Mouse (Mus musculus) cerebellum, adult 18-20 months (tissue): ENCODE data around the gene Ap3b1.

Experiments used
- DNase-seq, 2 experiments: peaks; one replicate each; pipeline ENCODE4 v3.0.0; 2021

Gene Ap3b1

GRCm38 (mm10) chr13:94375526-94376390, 17.0 kb downstream of the Ap3b1 start:
- DNase-seq = peak; percentile 94 to 98

GRCm38 (mm10) chr13:94379006-94379405, 20.2 kb downstream of the Ap3b1 start:
- DNase-seq = no peak

- DNase-seq = no peak
These were observed 22.7 kb downstream of the Ap3b1 start for GRCm38 (mm10) chr13:94381427-94381826.

GRCm38 (mm10) chr13:94381829-94382675, 23.3 kb downstream of the Ap3b1 start:
- no peak for DNase-seq

- no peak for DNase-seq
These were observed 26.3 kb downstream of the Ap3b1 start for GRCm38 (mm10) chr13:94384931-94385570.

GRCm38 (mm10) chr13:94388566-94388965, 29.8 kb downstream of the Ap3b1 start:
- no peak for DNase-seq

GRCm38 (mm10) chr13:94389541-94389940, 30.8 kb downstream of the Ap3b1 start:
- DNase-seq = no peak

- DNase-seq = no peak
These were observed 33.5 kb downstream of the Ap3b1 start for GRCm38 (mm10) chr13:94392282-94392681.

- DNase-seq = no peak
These were observed 35.7 kb downstream of the Ap3b1 start for GRCm38 (mm10) chr13:94394486-94394885.

GRCm38 (mm10) chr13:94395763-94396162, 37.0 kb downstream of the Ap3b1 start:
- DNase-seq = peak; percentile 33 to 39

GRCm38 (mm10) chr13:94396392-94396920, 37.7 kb downstream of the Ap3b1 start:
- peak; percentile 42 to 50 for DNase-seq

GRCm38 (mm10) chr13:94398568-94399374, 40.0 kb downstream of the Ap3b1 start:
- no peak for DNase-seq

GRCm38 (mm10) chr13:94400465-94400864, 41.7 kb downstream of the Ap3b1 start:
- no peak for DNase-seq

GRCm38 (mm10) chr13:94423600-94423999, 64.8 kb downstream of the Ap3b1 start:
- DNase-seq = no peak

- DNase-seq = no peak
These were observed 70.8 kb downstream of the Ap3b1 start for GRCm38 (mm10) chr13:94429567-94429966.

- no peak for DNase-seq
These were observed 80.6 kb downstream of the Ap3b1 start for GRCm38 (mm10) chr13:94439386-94439785.

GRCm38 (mm10) chr13:94441199-94441598, 82.4 kb downstream of the Ap3b1 start:
- DNase-seq = peak in 1 of 2 experiments; percentile 12

GRCm38 (mm10) chr13:94443411-94443810, 84.7 kb downstream of the Ap3b1 start:
- DNase-seq = no peak

GRCm38 (mm10) chr13:94445103-94445502, 86.3 kb downstream of the Ap3b1 start:
- no peak for DNase-seq

GRCm38 (mm10) chr13:94447003-94447402, 88.2 kb downstream of the Ap3b1 start:
- no peak for DNase-seq

- DNase-seq = no peak
These were observed 90.8 kb downstream of the Ap3b1 start for GRCm38 (mm10) chr13:94449593-94449992.

- peak; percentile 18 to 19 for DNase-seq
These were observed 92.5 kb downstream of the Ap3b1 start for GRCm38 (mm10) chr13:94451229-94451628.
